Mouse (Mus musculus) midbrain, embryonic 11.5 days (tissue): Measurements from ENCODE around the gene Lrrc3b. TPM values are rescaled to one million over a fixed set of nuclear protein-coding genes. Genes with fewer than 3 reads are reported as not detected.
A peak's percentile ranks its signal among the peaks of the same experiment; 100 is the strongest.

ENCODE experiments used
- ATAC-seq: fragments of 200-750 bp; cut with Nextera tagmentation; 2 replicates; pipeline ENCODE4 v1.8.0; 2017; ENCODE audit warnings: moderate TSS enrichment, moderate library complexity; ENCODE audit not compliant: low FRiP score
- DNase-seq: peaks from one replicate; pipeline ENCODE4 v3.0.0; 2015; ENCODE audit warnings: low spot score; ENCODE audit errors: missing footprints
- H3K27ac ChIP-seq: fragments of 300-500 bp; sonication (generic); 2 replicates; pipeline ENCODE4 v1.5.1; 2014; ENCODE audit warnings: low read depth, low read length
- H3K27me3 ChIP-seq: fragments of 300-500 bp; sonication (generic); 2 replicates; pipeline ENCODE4 v1.6.1; 2014; ENCODE audit warnings: mild to moderate bottlenecking, low read length, moderate library complexity, mixed read lengths; ENCODE audit not compliant: control insufficient read depth, insufficient read depth
- H3K36me3 ChIP-seq: fragments of 300-500 bp; sonication (generic); 2 replicates; pipeline ENCODE4 v1.6.1; 2014; ENCODE audit warnings: mild to moderate bottlenecking, low read length, moderate library complexity, mixed read lengths; ENCODE audit not compliant: control insufficient read depth, insufficient read depth
- H3K4me1 ChIP-seq: fragments of 300-500 bp; sonication (generic); 2 replicates; pipeline ENCODE4 v1.6.1; 2014; ENCODE audit warnings: low read length; ENCODE audit not compliant: control insufficient read depth, insufficient read depth
- H3K4me2 ChIP-seq: fragments of 300-500 bp; sonication (generic); 2 replicates; pipeline ENCODE4 v1.6.1; 2014; ENCODE audit warnings: mild to moderate bottlenecking, moderate library complexity
- H3K4me3 ChIP-seq: fragments of 300-500 bp; sonication (generic); 2 replicates; pipeline ENCODE4 v1.5.1; 2014; ENCODE audit warnings: low read depth, low read length
- H3K9ac ChIP-seq: fragments of 300-500 bp; sonication (generic); 2 replicates; pipeline ENCODE4 v1.6.1; 2014; ENCODE audit warnings: low read length
- H3K9me3 ChIP-seq: fragments of 300-500 bp; sonication (generic); 2 replicates; pipeline ENCODE4 v1.6.1; 2016; ENCODE audit warnings: low read length; ENCODE audit not compliant: control insufficient read depth
- whole genome bisulfite sequencing: fragments of 180-500 bp; shearing (Covaris S2); extraction: QIAGEN DNeasy Blood & Tissue Kit; methylation state at CpG from one replicate; pipeline ENCODE4 v1.1.7; 2014; 5-methylcytosine and 5-hydroxymethylcytosine counted together
- polyA plus RNA-seq: library from polyadenylated mRNA; unstranded; fragments of >200 nt; fragmentation: Nextera tagmentation; extraction: Ambion mirVana; gene quantifications from 2 replicates; pipeline ENCODE4 v1.2.1, GENCODE M21; 2014

The Lrrc3b gene
- polyA plus RNA-seq, 1 experiment from 2014 or later, result 1.9 TPM

DNA sequence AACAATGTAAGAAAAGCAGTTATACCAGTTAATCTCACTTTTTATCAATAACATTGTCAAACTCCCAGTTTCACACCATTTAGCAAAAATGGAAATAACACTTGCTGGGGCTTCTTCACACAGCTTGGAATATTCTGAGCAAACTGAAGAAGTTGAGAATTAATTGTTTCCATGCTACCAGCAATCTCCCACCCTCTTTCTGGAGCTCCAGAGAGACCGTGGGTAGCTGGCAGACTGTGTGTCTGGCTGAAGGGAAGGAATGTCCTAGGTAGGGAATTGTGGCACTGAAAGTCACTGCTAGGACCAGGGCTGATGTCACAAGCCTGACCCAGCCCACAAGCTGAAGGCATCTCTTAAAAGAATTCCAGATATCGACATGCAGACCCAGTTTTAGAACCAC lies 53.3 kb downstream of the Lrrc3b start:
- no peak overlapping the region for H3K4me3 ChIP-seq
- ATAC-seq, result no peak
- H3K27ac ChIP-seq, result no peak overlapping the region
- no peak for DNase-seq
- no peaks in the 10 kb centered on the region for H3K36me3 ChIP-seq
- H3K9me3 ChIP-seq, result no peaks in the 10 kb centered on the region
- no peaks in the 10 kb centered on the region for H3K4me1 ChIP-seq
- no peak overlapping the region for H3K9ac ChIP-seq
- H3K4me2 ChIP-seq, result no peak overlapping the region
- H3K27me3 ChIP-seq, result no peaks in the 10 kb centered on the region
- 86% methylated on average over 2 of the region's 2 CpGs for WGBS

DNA sequence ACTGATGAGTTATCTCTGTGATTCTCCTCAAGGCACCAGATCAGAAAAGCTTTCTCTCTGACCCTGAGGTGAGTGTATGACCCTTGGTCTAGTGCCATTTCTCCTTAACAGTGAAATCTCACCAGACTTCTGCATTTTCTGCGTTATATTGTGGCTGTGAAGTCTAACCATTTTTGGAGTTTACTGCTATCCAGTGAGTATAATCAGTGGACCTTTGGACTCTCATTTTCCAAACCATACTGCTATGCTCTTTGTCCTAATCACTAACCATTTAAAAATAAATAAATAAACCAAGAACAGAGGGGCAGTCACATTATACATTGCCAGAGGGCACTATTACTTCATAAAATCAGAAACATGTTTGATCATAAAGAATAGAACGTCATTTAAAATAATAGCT lies 53.8 kb downstream of the Lrrc3b start:
- Histone ChIP-seq H3K4me3 (no peak overlapping the region), H3K9me3 (no peaks in the 10 kb centered on the region), H3K27ac (no peak overlapping the region)

DNA sequence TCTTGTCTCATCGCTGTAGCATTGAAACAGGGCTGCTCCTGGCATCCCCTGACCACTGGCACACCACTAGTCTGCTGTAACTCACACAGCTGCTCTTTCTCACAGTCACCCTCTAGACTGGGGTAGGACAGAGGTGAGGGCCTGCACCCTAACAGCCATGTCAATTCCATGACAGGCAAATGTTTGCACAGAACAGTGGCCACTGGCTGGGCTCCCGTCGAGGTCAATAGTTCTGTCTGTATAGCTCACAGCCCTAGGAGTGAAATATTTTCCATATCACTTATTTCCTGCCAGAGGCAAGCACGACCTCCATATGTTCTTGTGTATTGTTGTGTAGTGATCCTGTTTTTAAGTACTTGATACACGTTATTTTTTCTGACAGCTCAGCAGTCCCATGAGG lies 54.3 kb downstream of the Lrrc3b start:
- Histone ChIP-seq H3K27me3 (no peaks in the 10 kb centered on the region), H3K36me3 (no peaks in the 10 kb centered on the region), H3K4me1 (no peaks in the 10 kb centered on the region), H3K9ac (no peak overlapping the region), H3K4me3 (no peak overlapping the region), H3K27ac (no peak overlapping the region), H3K4me2 (no peak overlapping the region), H3K9me3 (no peaks in the 10 kb centered on the region)
- WGBS, result 81% methylated on average over 5 of the region's 5 CpGs
- ATAC-seq (no peak), DNase-seq (peak; percentile 65)

More for the DNA sequence above, 53.8 kb downstream of the Lrrc3b start:
- ATAC-seq (no peak), DNase-seq (no peak)
- H3K4me2 ChIP-seq, result no peak overlapping the region
- H3K4me1 ChIP-seq, result no peaks in the 10 kb centered on the region
- no peak overlapping the region for H3K9ac ChIP-seq
- WGBS, result 88% methylated on average over 2 of the region's 2 CpGs
- no peaks in the 10 kb centered on the region for H3K36me3 ChIP-seq
- H3K27me3 ChIP-seq, result no peaks in the 10 kb centered on the region

DNA sequence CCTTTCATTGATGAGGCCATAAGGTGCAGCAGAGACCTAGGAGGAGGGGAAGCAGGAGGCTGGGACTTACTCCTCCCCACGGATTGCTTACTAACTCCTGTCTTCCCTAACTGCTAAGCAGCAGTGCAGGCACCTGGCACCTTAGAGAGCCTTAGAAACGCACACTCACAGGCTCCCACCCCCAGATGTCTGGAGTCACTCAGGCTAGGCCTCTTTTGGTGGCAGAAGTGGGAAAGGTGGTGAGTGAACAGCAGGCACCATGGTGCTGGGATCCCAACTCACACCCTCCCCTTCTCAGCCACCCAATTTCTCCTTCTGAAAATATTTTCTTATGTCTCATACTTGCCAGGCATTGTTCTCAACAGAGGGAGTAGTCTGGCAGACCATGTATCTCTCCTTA lies 55.7 kb downstream of the Lrrc3b start:
- 62% methylated on average over 2 of the region's 2 CpGs for WGBS
- no peak for ATAC-seq

DNA sequence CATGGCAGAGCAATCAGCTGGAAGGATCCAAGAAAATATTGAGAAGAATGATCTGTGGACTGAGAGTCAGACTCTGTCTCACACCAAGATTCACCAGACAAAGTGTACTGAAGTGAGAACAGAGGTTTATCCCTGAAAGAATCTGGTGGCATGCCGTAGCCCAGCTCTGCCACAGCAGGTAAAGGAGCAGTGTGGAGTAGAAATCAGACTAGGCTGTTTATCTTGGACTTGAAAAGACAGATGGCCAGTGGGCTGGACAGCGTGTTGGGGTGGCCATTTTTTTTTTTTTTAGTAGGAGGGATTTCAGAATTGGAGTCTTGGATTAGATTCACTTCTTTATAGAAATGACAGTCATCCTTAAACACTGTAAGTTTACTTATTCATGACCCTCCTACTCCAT lies 61.4 kb downstream of the Lrrc3b start:
- 71% methylated on average over 2 of the region's 2 CpGs for WGBS
- ATAC-seq (no peak), DNase-seq (peak; percentile 10)
- H3K4me2 ChIP-seq, result no peak overlapping the region
- H3K36me3 ChIP-seq, result no peaks in the 10 kb centered on the region
- H3K4me3 ChIP-seq, result no peak overlapping the region
- H3K27ac ChIP-seq, result no peak overlapping the region
- no peaks in the 10 kb centered on the region for H3K4me1 ChIP-seq
- H3K9ac ChIP-seq, result no peak overlapping the region
- H3K9me3 ChIP-seq, result no peaks in the 10 kb centered on the region
- H3K27me3 ChIP-seq, result no peaks in the 10 kb centered on the region

More for the DNA sequence above, 55.7 kb downstream of the Lrrc3b start:
- no peak overlapping the region for H3K9ac ChIP-seq
- no peaks in the 10 kb centered on the region for H3K27me3 ChIP-seq
- no peak for DNase-seq
- H3K4me2 ChIP-seq, result no peak overlapping the region
- H3K36me3 ChIP-seq, result no peaks in the 10 kb centered on the region
- H3K4me3 ChIP-seq, result no peak overlapping the region
- H3K9me3 ChIP-seq, result no peaks in the 10 kb centered on the region
- no peak overlapping the region for H3K27ac ChIP-seq
- no peaks in the 10 kb centered on the region for H3K4me1 ChIP-seq

DNA sequence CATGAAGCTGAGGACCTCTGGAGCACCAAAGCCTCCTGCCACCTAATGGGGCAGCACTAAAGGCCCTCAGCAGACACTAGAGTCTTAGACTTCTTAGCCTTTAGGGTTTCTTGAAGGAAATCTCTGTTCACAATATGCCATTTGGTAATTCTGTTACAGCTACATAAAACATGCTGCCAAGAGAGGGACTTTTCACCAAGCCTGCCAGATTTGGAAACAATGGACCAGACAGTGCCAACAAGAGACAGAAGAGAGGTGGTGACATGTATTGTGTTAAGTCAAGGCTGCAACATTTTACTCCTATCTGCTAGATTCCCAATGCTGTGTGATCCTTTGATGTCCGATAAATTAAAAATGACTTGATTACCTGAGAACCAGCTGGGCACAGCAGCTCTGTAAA lies 62.0 kb downstream of the Lrrc3b start:
- Histone ChIP-seq H3K9me3 (no peaks in the 10 kb centered on the region), H3K9ac (no peak overlapping the region), H3K27me3 (no peaks in the 10 kb centered on the region), H3K4me3 (no peak overlapping the region), H3K4me1 (no peaks in the 10 kb centered on the region), H3K4me2 (no peak overlapping the region), H3K36me3 (no peaks in the 10 kb centered on the region), H3K27ac (no peak overlapping the region)
- ATAC-seq, result no peak
- DNase-seq, result peak; percentile 4
- WGBS, result 86% methylated on average over 1 of the region's 1 CpGs

DNA sequence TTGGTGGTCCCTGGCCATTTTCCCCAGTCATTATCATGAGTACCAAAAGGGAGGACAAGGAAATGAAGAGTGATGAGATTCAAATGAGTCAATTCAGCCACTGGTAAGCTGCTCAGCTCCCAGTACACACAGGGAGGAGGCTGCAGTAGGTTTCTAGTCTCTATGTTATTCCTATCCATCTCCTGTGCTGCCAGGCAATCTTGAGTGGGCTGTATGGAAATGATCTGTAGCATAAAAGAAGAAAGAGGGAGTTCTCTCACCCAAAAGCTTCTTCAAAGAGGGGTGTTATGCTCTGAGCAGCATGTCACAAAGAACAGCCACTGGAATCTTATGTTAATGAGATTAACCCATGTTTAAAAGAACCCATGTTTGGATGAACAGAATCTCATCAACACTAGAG lies 64.5 kb downstream of the Lrrc3b start:
- no peak overlapping the region for H3K4me3 ChIP-seq

DNA sequence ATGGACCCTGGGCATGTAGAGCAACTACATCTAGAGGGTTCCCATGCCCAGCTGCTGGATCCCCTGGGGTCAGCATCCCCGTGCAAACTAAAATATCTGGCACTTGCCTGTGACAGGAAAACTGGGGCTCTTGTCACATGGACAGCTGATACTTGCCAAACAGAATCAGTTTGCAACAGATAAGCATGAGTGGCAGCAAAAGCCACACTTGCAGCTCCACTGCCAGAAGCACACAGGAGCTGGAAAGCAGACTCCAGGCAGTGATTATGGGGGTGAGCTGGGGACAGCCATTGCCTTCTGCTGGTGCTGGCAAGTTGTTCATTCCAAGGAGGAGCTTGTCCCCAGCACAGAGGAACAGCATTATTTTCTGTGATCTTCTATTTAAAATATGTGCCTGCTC lies 65.8 kb downstream of the Lrrc3b start:
- no peak for ATAC-seq
- no peak overlapping the region for H3K4me3 ChIP-seq
- WGBS, result 78% methylated on average over 1 of the region's 1 CpGs
- no peak for DNase-seq
- H3K9ac ChIP-seq, result no peak overlapping the region
- H3K4me1 ChIP-seq, result no peaks in the 10 kb centered on the region
- H3K27me3 ChIP-seq, result no peaks in the 10 kb centered on the region
- no peaks in the 10 kb centered on the region for H3K36me3 ChIP-seq
- H3K27ac ChIP-seq, result no peak overlapping the region
- no peak overlapping the region for H3K4me2 ChIP-seq
- H3K9me3 ChIP-seq, result no peaks in the 10 kb centered on the region

More for the DNA sequence above, 64.5 kb downstream of the Lrrc3b start:
- no peaks in the 10 kb centered on the region for H3K4me1 ChIP-seq
- H3K36me3 ChIP-seq, result no peaks in the 10 kb centered on the region
- no peak overlapping the region for H3K4me2 ChIP-seq
- no peak overlapping the region for H3K9ac ChIP-seq
- H3K9me3 ChIP-seq, result no peaks in the 10 kb centered on the region
- DNase-seq, result no peak
- no peak for ATAC-seq
- no peaks in the 10 kb centered on the region for H3K27me3 ChIP-seq
- no peak overlapping the region for H3K27ac ChIP-seq

DNA sequence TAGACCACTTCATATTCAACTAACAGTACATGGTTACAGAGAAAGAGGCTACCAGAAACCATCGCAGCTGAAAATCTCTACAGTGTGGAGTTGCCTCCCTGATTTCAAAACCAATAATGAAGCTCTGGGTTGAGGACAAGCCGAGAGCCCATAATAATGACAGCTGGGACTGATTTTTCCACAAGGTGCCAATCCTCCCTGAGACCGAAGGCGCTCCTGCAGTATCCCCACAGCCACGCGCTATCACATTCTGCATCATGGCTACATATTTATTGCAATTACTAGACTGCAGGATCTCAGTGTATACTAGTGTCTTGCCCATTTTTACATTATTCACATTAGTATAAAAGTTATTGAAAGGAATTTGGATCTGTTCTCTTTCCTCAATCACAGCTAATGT lies 73.7 kb downstream of the Lrrc3b start:
- DNase-seq (peak; percentile 26), ATAC-seq (no peak)
- Histone ChIP-seq H3K4me2 (no peak overlapping the region), H3K36me3 (no peaks in the 10 kb centered on the region), H3K4me1 (no peaks in the 10 kb centered on the region), H3K9ac (no peak overlapping the region), H3K27me3 (no peaks in the 10 kb centered on the region), H3K27ac (no peak overlapping the region), H3K4me3 (no peak overlapping the region), H3K9me3 (no peaks in the 10 kb centered on the region)
- 91% methylated on average over 6 of the region's 6 CpGs for WGBS

DNA sequence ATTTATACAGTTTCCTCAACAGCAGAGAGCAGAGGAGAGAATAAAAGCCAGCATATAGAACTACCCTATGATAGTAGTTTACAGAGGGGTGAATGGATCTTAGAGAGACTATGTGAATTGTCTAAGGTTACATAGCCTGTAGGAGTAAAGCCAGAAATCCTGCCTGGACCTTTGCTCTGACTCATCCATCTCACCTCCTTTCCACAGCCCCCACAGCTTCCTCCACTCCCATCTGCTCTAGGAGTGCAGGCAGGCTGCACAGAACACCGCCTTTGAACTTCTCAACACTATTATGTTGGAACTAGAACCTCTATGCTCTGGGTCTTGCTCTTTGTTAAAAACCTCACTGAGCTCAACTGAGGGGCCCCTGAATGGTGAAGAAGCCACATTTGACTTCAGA lies 78.9 kb downstream of the Lrrc3b start:
- 86% methylated on average over 1 of the region's 1 CpGs for WGBS
- Histone ChIP-seq H3K9me3 (no peaks in the 10 kb centered on the region), H3K4me3 (no peak overlapping the region), H3K27me3 (no peaks in the 10 kb centered on the region), H3K27ac (no peak overlapping the region), H3K4me2 (no peak overlapping the region), H3K4me1 (no peaks in the 10 kb centered on the region), H3K9ac (no peak overlapping the region), H3K36me3 (no peaks in the 10 kb centered on the region)
- ATAC-seq (no peak), DNase-seq (no peak)
